Mouse (Mus musculus) ovary, adult 18-20 months (tissue): ENCODE measurements around the gene Mtrr.
"Not testable (repeated sequence)": the region's sequence is repeated elsewhere in the genome, so short reads cannot be mapped to it uniquely, and the experiment has no call there.

Experiments used
- DNase-seq: peaks from one replicate; pipeline ENCODE4 v3.0.0; 2022; ENCODE audit warnings: low spot score, mixed read lengths

Gene Mtrr

DNA sequence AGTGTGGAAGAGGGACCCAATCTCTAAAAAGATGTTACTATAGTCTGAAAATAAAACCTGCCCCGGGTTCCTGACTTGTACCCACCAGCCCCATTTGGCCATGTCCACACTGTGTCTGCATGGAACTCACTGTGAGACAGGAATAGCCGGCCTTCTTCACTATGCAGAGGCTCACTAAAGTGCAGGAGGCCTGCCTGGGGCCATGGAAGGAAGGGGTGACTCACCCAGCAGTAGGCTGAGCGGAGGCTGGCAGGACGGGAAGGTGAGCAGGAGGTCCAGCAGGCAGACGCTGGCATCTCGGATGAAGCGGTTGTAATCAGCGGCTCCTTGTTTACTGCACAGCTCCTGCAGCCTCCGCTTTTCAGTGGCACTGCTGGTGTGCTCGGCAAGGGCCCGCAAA lies 13.4 kb downstream of the Mtrr start:
- DNase-seq, result no peak

- DNase-seq, result no peak
These were observed 13.8 kb downstream of the Mtrr start for GRCm38 (mm10) chr13:68568110-68568509.

DNA sequence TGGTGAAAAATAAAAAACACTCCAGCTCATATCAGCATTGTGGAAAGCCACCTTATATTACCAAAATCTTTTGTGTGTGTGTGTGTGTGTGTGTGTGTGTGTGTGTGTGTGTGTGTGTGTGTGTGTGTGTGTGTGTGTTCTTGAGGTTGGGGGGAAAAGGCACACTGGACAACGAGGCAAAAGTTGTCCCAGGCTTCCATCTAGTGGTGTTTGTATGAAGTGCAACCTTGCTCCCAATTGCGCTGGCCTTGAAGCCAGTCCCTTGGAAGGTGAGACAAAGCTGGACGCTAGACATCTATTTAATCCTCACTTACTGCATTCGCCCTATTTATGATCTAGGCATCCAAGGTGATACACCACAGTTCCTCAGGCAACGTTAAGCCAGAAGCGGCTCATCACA lies 28.6 kb downstream of the Mtrr start:
- not testable (repeated sequence) for DNase-seq
